Comparison of ENCODE assay signal across 16 mouse cellular contexts in genomic region chr1:135513464-135513863, GRCm38 (mm10).
A peak's percentile ranks its signal among the peaks of the same experiment; 100 is the strongest.
DNase-seq lines count a peak whose midpoint lies in the region; ATAC-seq and TF ChIP-seq lines count a peak whose summit lies in the region.
"Had no signal": no experiment of that assay in that cellular context is flagged by ENCODE, and none has a peak within 500 bp of the region (broad histone marks: within the 10 kb centered on the region; RNA-seq: fewer than 3 reads in every experiment).

No protein-coding gene starts in this region.

- H3K27me3 ChIP-seq in cerebellum, adult 2 months (ENCODE audit: control insufficient read depth, insufficient read depth, low read length), result no peaks in the 10 kb centered on the region
- H3K27me3 ChIP-seq in heart, embryonic 14.5 days (ENCODE audit: control insufficient read depth, insufficient read depth, low read length), result no peaks in the 10 kb centered on the region
- peaks cover 18% of the 10 kb centered on the region for H3K27me3 ChIP-seq in midbrain, embryonic 13.5 days
- no peaks in the 10 kb centered on the region for H3K27me3 ChIP-seq in midbrain, embryonic 15.5 days (replicated peaks)
- H3K27me3 ChIP-seq in forebrain, postnatal 0 days (ENCODE audit: insufficient read depth, low read length), result no peaks in the 10 kb centered on the region
- H3K27me3 ChIP-seq: limb, embryonic 12.5 days had no signal

- no peak for ATAC-seq in cerebellum, adult (ENCODE audit: insufficient number of reproducible peaks, low FRiP score, low TSS enrichment)
- no peak for ATAC-seq in heart, embryonic 14.5 days (ENCODE audit: insufficient number of reproducible peaks, insufficient read depth, low FRiP score, low read depth)
- ATAC-seq in midbrain, embryonic 13.5 days, result no peak
- no peak for ATAC-seq in midbrain, embryonic 15.5 days (replicated peaks)
- no peak for ATAC-seq in forebrain, postnatal 0 days
- ATAC-seq: intestine, postnatal 0 days; midbrain, embryonic 16.5 days had no signal

- DNase-seq in cerebellum, adult 2 months, result peak; percentile 29 to 30
- no peak for DNase-seq in heart, adult 8-10 months (ENCODE audit: low spot score)
- DNase-seq in forebrain, postnatal 0 days, result peak; percentile 30
- no peak for DNase-seq in kidney, postnatal 36 days
- DNase-seq: gastrocnemius, adult 2 months; kidney, postnatal 14 days; lung, postnatal 4 days had no signal

- no peak overlapping the region for H3K4me3 ChIP-seq in cerebellum, adult 2 months (replicated peaks; ENCODE audit: insufficient read depth, low read depth, low read length)
- H3K4me3 ChIP-seq in heart, embryonic 14.5 days (ENCODE audit: control insufficient read depth in 1 of 2, insufficient read depth in 1 of 2, low read depth in 1 of 2, low read length in 2 of 2), result no peak overlapping the region
- no peak overlapping the region for H3K4me3 ChIP-seq in midbrain, embryonic 13.5 days (replicated peaks)
- H3K4me3 ChIP-seq in midbrain, embryonic 15.5 days, result no peak overlapping the region
- H3K4me3 ChIP-seq in forebrain, postnatal 0 days (ENCODE audit: low read depth, low read length), result no peak overlapping the region
- H3K4me3 ChIP-seq: gastrocnemius, adult 2 months; left cerebral cortex, adult 2 months; limb, embryonic 12.5 days; neural tube, embryonic 12.5 days had no signal

- WGBS in cerebellum, adult 2 months, result 38% methylated on average over 5 of the region's 5 CpGs
- WGBS in heart, embryonic 14.5 days, result 36% methylated on average over 5 of the region's 5 CpGs
- 59% methylated on average over 5 of the region's 5 CpGs for WGBS in midbrain, embryonic 13.5 days
- 64% methylated on average over 5 of the region's 5 CpGs for WGBS in midbrain, embryonic 15.5 days
- WGBS in forebrain, postnatal 0 days, result 24% methylated on average over 5 of the region's 5 CpGs

- H3K9ac ChIP-seq in heart, embryonic 14.5 days (ENCODE audit: low read length), result peak overlapping the region; percentile 5; the same call in 1 of the 2 replicates
- peak overlapping the region; percentile 5; the same call in 1 of the 2 replicates for H3K9ac ChIP-seq in midbrain, embryonic 13.5 days (replicated peaks)
- no peak overlapping the region for H3K9ac ChIP-seq in midbrain, embryonic 15.5 days
- no peak overlapping the region for H3K9ac ChIP-seq in forebrain, postnatal 0 days
- H3K9ac ChIP-seq: limb, embryonic 12.5 days; neural tube, embryonic 12.5 days had no signal

- H3K4me1 ChIP-seq in cerebellum, adult 2 months (ENCODE audit: control insufficient read depth, insufficient read depth, low read length), result peaks cover 6% of the 10 kb centered on the region; the same call in 1 of the 2 replicates
- H3K4me1 ChIP-seq in heart, embryonic 14.5 days (ENCODE audit: control insufficient read depth in 2 of 2, insufficient read depth in 2 of 2, low read length in 2 of 2), result peaks cover 54 to 72% of the 10 kb centered on the region in 2 experiments
- H3K4me1 ChIP-seq in midbrain, embryonic 13.5 days (replicated peaks), result peaks cover 78% of the 10 kb centered on the region
- H3K4me1 ChIP-seq in midbrain, embryonic 15.5 days, result peaks cover 59% of the 10 kb centered on the region
- peaks cover 24% of the 10 kb centered on the region; the same call in 1 of the 2 replicates for H3K4me1 ChIP-seq in forebrain, postnatal 0 days (ENCODE audit: insufficient read depth)

- no peak overlapping the region for H3K27ac ChIP-seq in cerebellum, adult 2 months (ENCODE audit: insufficient read depth, low read length)
- H3K27ac ChIP-seq in heart, embryonic 14.5 days (replicated peaks in 1 of 2; ENCODE audit: control insufficient read depth in 1 of 2, insufficient read depth in 1 of 2, low read depth in 2 of 2, low read length in 2 of 2), result peak overlapping the region; percentile 57 to 87
- H3K27ac ChIP-seq in midbrain, embryonic 13.5 days, result no peak overlapping the region
- no peak overlapping the region for H3K27ac ChIP-seq in midbrain, embryonic 15.5 days
- no peak overlapping the region for H3K27ac ChIP-seq in forebrain, postnatal 0 days (ENCODE audit: low read depth, low read length)
- H3K27ac ChIP-seq: gastrocnemius, adult 2 months; left cerebral cortex, adult 2 months; neural tube, embryonic 12.5 days had no signal

- TF ChIP-seq CTCF in cerebellum, adult 2 months (IDR thresholded peaks at IDR 0.05; ENCODE audit: borderline replicate concordance, insufficient read depth, low read depth, low read length), result no peak
- no peak for TF ChIP-seq CTCF in forebrain, postnatal 0 days (IDR thresholded peaks at IDR 0.05; ENCODE audit: low read depth)

- TF ChIP-seq POLR2A in cerebellum, adult 2 months (IDR thresholded peaks at IDR 0.05; ENCODE audit: borderline replicate concordance, insufficient read depth, low read length), result no peak

- H3K9me3 ChIP-seq in heart, embryonic 14.5 days (ENCODE audit: control insufficient read depth, low read length), result no peaks in the 10 kb centered on the region
- no peaks in the 10 kb centered on the region for H3K9me3 ChIP-seq in midbrain, embryonic 13.5 days
- no peaks in the 10 kb centered on the region for H3K9me3 ChIP-seq in midbrain, embryonic 15.5 days
- H3K9me3 ChIP-seq in forebrain, postnatal 0 days (ENCODE audit: low read length), result no peaks in the 10 kb centered on the region
- H3K9me3 ChIP-seq: limb, embryonic 12.5 days; neural tube, embryonic 12.5 days had no signal

- no peak overlapping the region for H3K4me2 ChIP-seq in heart, embryonic 14.5 days (ENCODE audit: low read length)
- H3K4me2 ChIP-seq in midbrain, embryonic 13.5 days (replicated peaks), result no peak overlapping the region
- H3K4me2 ChIP-seq in midbrain, embryonic 15.5 days, result no peak overlapping the region
- H3K4me2 ChIP-seq in forebrain, postnatal 0 days (ENCODE audit: low read depth), result no peak overlapping the region
- H3K4me2 ChIP-seq: limb, embryonic 12.5 days; neural tube, embryonic 12.5 days had no signal

- no peaks in the 10 kb centered on the region for H3K36me3 ChIP-seq in heart, embryonic 14.5 days (ENCODE audit: control insufficient read depth, insufficient read depth, low read length)
- H3K36me3 ChIP-seq in midbrain, embryonic 13.5 days, result no peaks in the 10 kb centered on the region
- H3K36me3 ChIP-seq in midbrain, embryonic 15.5 days (replicated peaks), result no peaks in the 10 kb centered on the region
- no peaks in the 10 kb centered on the region for H3K36me3 ChIP-seq in forebrain, postnatal 0 days (ENCODE audit: insufficient read depth)
- H3K36me3 ChIP-seq: limb, embryonic 12.5 days; neural tube, embryonic 12.5 days had no signal

Comparison
In these comparisons a context has a peak if more than half of its experiments do, and no peak if none do; other contexts are left out.
1. H3K9ac ChIP-seq: peak in heart, embryonic 14.5 days (single experiment) and midbrain, embryonic 13.5 days (single experiment); none in midbrain, embryonic 15.5 days (single experiment) and forebrain, postnatal 0 days (single experiment).
2. DNase-seq: peak in cerebellum, adult 2 months (2 of 2) and forebrain, postnatal 0 days (single experiment); none in heart, adult 8-10 months (single experiment) and kidney, postnatal 36 days (0 of 2).
3. H3K27ac ChIP-seq: peak in heart, embryonic 14.5 days (2 of 2); none in cerebellum, adult 2 months (single experiment), midbrain, embryonic 13.5 days (single experiment), midbrain, embryonic 15.5 days (single experiment) and forebrain, postnatal 0 days (single experiment).